Comparison of ENCODE assay signal across 18 mouse cellular contexts in the genomic region with DNA sequence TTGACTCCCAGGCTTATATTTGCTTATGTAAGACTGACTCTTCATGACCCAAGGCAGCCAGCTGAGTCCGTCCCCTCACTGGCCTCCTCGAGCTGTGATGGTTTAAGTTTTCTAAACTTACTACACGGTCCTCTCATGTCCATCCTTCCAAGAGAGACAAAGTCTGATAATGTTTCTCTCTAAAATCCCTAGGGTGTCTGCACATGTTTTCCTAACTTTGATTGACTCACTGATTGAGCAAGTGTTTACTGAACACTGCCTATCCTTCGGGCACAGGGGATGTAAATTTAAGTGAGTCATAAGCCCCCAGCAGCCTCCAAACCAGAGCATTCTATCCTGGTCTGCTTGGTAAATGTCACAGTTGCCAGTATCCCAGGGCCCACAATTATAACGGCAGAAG.
"Had no signal": no experiment of that assay in that cellular context is flagged by ENCODE, and none has a peak within 500 bp of the region (broad histone marks: within the 10 kb centered on the region; RNA-seq: fewer than 3 reads in every experiment).

No protein-coding gene starts in this region.

- H3K9me3 ChIP-seq: limb, embryonic 10.5 days; limb, embryonic 13.5 days; liver, embryonic 13.5 days; lung, embryonic 15.5 days; midbrain, embryonic 10.5 days; midbrain, embryonic 13.5 days had no signal

- H3K9ac ChIP-seq: limb, embryonic 13.5 days; liver, embryonic 13.5 days; lung, embryonic 15.5 days; midbrain, embryonic 13.5 days had no signal

- H3K4me2 ChIP-seq: limb, embryonic 13.5 days; liver, embryonic 13.5 days; lung, embryonic 15.5 days; midbrain, embryonic 13.5 days had no signal

- H3K27me3 ChIP-seq: limb, embryonic 13.5 days; liver, embryonic 13.5 days; lung, embryonic 15.5 days; midbrain, embryonic 13.5 days had no signal

- DNase-seq: kidney, adult 18-20 months; kidney, adult 9 months; kidney, postnatal 14 days; kidney, postnatal 4 days; liver, embryonic 13.5 days; lung, adult 18-20 months; lung, postnatal 10 days; lung, postnatal 36 days; thymus, adult 2 months; thymus, postnatal 14 days; thymus, postnatal 4 days had no signal

- H3K4me1 ChIP-seq: liver, embryonic 13.5 days; megakaryocyte, embryonic 14.5 days had no signal

- H3K27ac ChIP-seq: limb, embryonic 10.5 days; limb, embryonic 13.5 days; liver, embryonic 13.5 days; lung, embryonic 15.5 days; midbrain, embryonic 10.5 days; midbrain, embryonic 13.5 days had no signal

- ATAC-seq: midbrain, embryonic 13.5 days; midbrain, embryonic 16.5 days had no signal

- H3K36me3 ChIP-seq: limb, embryonic 10.5 days; limb, embryonic 13.5 days; liver, embryonic 13.5 days; lung, embryonic 15.5 days; midbrain, embryonic 10.5 days; midbrain, embryonic 13.5 days had no signal

- H3K4me3 ChIP-seq: limb, embryonic 10.5 days; limb, embryonic 13.5 days; liver, embryonic 13.5 days; lung, embryonic 15.5 days; megakaryocyte, embryonic 14.5 days; midbrain, embryonic 10.5 days; midbrain, embryonic 13.5 days had no signal
